11 mouse cellular contexts compared by ENCODE assay signal in genomic region chr15:99083867-99084557, GRCm38 (mm10). TPM values are rescaled to one million over a fixed set of nuclear protein-coding genes. Genes with fewer than 3 reads are reported as not detected.
A peak's percentile ranks its signal among the peaks of the same experiment; 100 is the strongest.
DNase-seq lines count a peak whose midpoint lies in the region; ATAC-seq and TF ChIP-seq lines count a peak whose summit lies in the region.
"Had no signal": no experiment of that assay in that cellular context is flagged by ENCODE, and none has a peak within 500 bp of the region (broad histone marks: within the 10 kb centered on the region; RNA-seq: fewer than 3 reads in every experiment).

No protein-coding gene starts in this region.

- intact Hi-C loops in heart, postnatal 25 days (cut with DNase I): loop anchor here (2.0 to 5.0 kb wide), 3 partner anchors 57 to 183 kb away; no protein-coding TSS in a partner anchor

- no peaks in the 10 kb centered on the region for H3K9me3 ChIP-seq in heart, embryonic 13.5 days
- no peaks in the 10 kb centered on the region for H3K9me3 ChIP-seq in stomach, embryonic 14.5 days (ENCODE audit: control insufficient read depth, low read depth, low read length)
- H3K9me3 ChIP-seq in stomach, postnatal 0 days (ENCODE audit: control insufficient read depth, low read length): no peaks in the 10 kb centered on the region

- peaks cover 22% of the 10 kb centered on the region for H3K4me1 ChIP-seq in heart, embryonic 13.5 days
- peaks cover 8% of the 10 kb centered on the region for H3K4me1 ChIP-seq in stomach, embryonic 14.5 days (ENCODE audit: control insufficient read depth, insufficient read depth, low read length)
- no peaks in the 10 kb centered on the region for H3K4me1 ChIP-seq in stomach, postnatal 0 days (replicated peaks; ENCODE audit: control insufficient read depth, insufficient read depth)
- H3K4me1 ChIP-seq in thymus, adult 2 months (replicated peaks; ENCODE audit: control insufficient read depth, insufficient read depth, low read length): no peaks in the 10 kb centered on the region

- DNase-seq in heart, postnatal 25 days (ENCODE audit: low spot score): no peak
- DNase-seq in stomach, postnatal 0 days (ENCODE audit: low spot score): no peak
- peak; percentile 55 for DNase-seq in kidney, postnatal 14 days
- no peak for DNase-seq in thymus, adult 2 months
- DNase-seq in thymus, postnatal 4 days: no peak
- DNase-seq in adrenal gland, adult 2 months: no peak
- DNase-seq: adrenal gland, adult 8-10 months; layer of hippocampus, adult 9-11 months had no signal

- no peak for TF ChIP-seq POLR2A in thymus, adult 2 months (IDR thresholded peaks at IDR 0.05; ENCODE audit: control insufficient read depth, extremely low read depth, insufficient read depth, low read length, poor library complexity)

- H3K36me3 ChIP-seq in heart, embryonic 13.5 days: peaks cover 39% of the 10 kb centered on the region
- H3K36me3 ChIP-seq in stomach, embryonic 14.5 days (ENCODE audit: control insufficient read depth, insufficient read depth, low read length): peaks cover 21% of the 10 kb centered on the region
- no peaks in the 10 kb centered on the region; the same call in 1 of the 2 replicates for H3K36me3 ChIP-seq in stomach, postnatal 0 days (ENCODE audit: control insufficient read depth, insufficient read depth, low read length)
- peaks cover 9% of the 10 kb centered on the region; the same call in 1 of the 2 replicates for H3K36me3 ChIP-seq in thymus, adult 2 months (ENCODE audit: control insufficient read depth, insufficient read depth, low read length)

- TF ChIP-seq CTCF in stomach, postnatal 0 days (IDR thresholded peaks at IDR 0.05; ENCODE audit: low read depth): no peak
- TF ChIP-seq CTCF in thymus, adult 2 months (IDR thresholded peaks at IDR 0.05; ENCODE audit: borderline replicate concordance, control insufficient read depth, extremely low read depth, insufficient read depth, low read length, poor library complexity): no peak

- 9% methylated on average over 11 of the region's 11 CpGs for WGBS in heart, embryonic 13.5 days
- WGBS in stomach, embryonic 14.5 days: 12% methylated on average over 11 of the region's 11 CpGs
- 17% methylated on average over 11 of the region's 11 CpGs for WGBS in stomach, postnatal 0 days
- 24% methylated on average over 11 of the region's 11 CpGs for WGBS in thymus, adult 2 months

- no peak overlapping the region for H3K27ac ChIP-seq in heart, embryonic 13.5 days (replicated peaks)
- no peak overlapping the region for H3K27ac ChIP-seq in stomach, embryonic 14.5 days (ENCODE audit: low read length)
- no peak overlapping the region for H3K27ac ChIP-seq in stomach, postnatal 0 days (replicated peaks)
- no peak overlapping the region for H3K27ac ChIP-seq in thymus, adult 2 months (ENCODE audit: control insufficient read depth, insufficient read depth, low read length)

- ATAC-seq in heart, embryonic 13.5 days (ENCODE audit: extremely low read depth, insufficient number of reproducible peaks, low FRiP score, low TSS enrichment): no peak
- ATAC-seq in stomach, embryonic 14.5 days (ENCODE audit: insufficient number of reproducible peaks, insufficient read depth, low FRiP score, low read depth): no peak; the same call in 1 of the 2 replicates
- no peak for ATAC-seq in stomach, postnatal 0 days (ENCODE audit: low FRiP score, low TSS enrichment)

- H3K27me3 ChIP-seq in heart, embryonic 13.5 days (replicated peaks): peaks cover 64% of the 10 kb centered on the region
- peaks cover 38% of the 10 kb centered on the region for H3K27me3 ChIP-seq in stomach, embryonic 14.5 days (ENCODE audit: control insufficient read depth, insufficient read depth, low read length)
- H3K27me3 ChIP-seq in stomach, postnatal 0 days (ENCODE audit: control insufficient read depth, insufficient read depth, low read length): peaks cover 16% of the 10 kb centered on the region; the same call in 1 of the 2 replicates
- peaks cover 8% of the 10 kb centered on the region; the same call in 1 of the 2 replicates for H3K27me3 ChIP-seq in thymus, adult 2 months (ENCODE audit: control insufficient read depth, insufficient read depth, low read length)

- peak overlapping the region; percentile 41 for H3K4me2 ChIP-seq in heart, embryonic 13.5 days
- H3K4me2 ChIP-seq in stomach, embryonic 14.5 days (replicated peaks; ENCODE audit: low read depth, low read length): 0 out of 2 replicates have a peak overlapping the region, but pooled peaks have one; percentile 10
- no peak overlapping the region for H3K4me2 ChIP-seq in stomach, postnatal 0 days (replicated peaks; ENCODE audit: low read depth)

- TF ChIP-seq EP300 in stomach, postnatal 0 days (optimal IDR thresholded peaks at IDR 0.05): no peak

- peak overlapping the region; percentile 64 for H3K9ac ChIP-seq in heart, embryonic 13.5 days
- H3K9ac ChIP-seq in stomach, embryonic 14.5 days (replicated peaks; ENCODE audit: low read depth, low read length): no peak overlapping the region
- H3K9ac ChIP-seq in stomach, postnatal 0 days (ENCODE audit: low read length): no peak overlapping the region

- H3K4me3 ChIP-seq in heart, embryonic 13.5 days: peak overlapping the region; percentile 21; the same call in 1 of the 2 replicates
- H3K4me3 ChIP-seq in stomach, embryonic 14.5 days (ENCODE audit: low read depth, low read length): no peak overlapping the region
- H3K4me3 ChIP-seq in stomach, postnatal 0 days (ENCODE audit: low read depth, low read length): no peak overlapping the region
- no peak overlapping the region for H3K4me3 ChIP-seq in thymus, adult 2 months (ENCODE audit: control insufficient read depth, insufficient read depth, low read length)
- H3K4me3 ChIP-seq: megakaryocyte, embryonic 14.5 days had no signal

RNA-seq across cellular contexts. Expression of gene C1ql4, which starts 3.6 kb away (rescaled TPM):
- 0.16 and 0.25 TPM in 2 replicates for polyA plus RNA-seq in heart, embryonic 13.5 days (2015; fragmentation: Nextera tagmentation; extraction: Ambion mirVana)
- not detected for total RNA-seq in heart, postnatal 25 days (2021)
- 0.22 TPM in 1 of 2 replicates, not detected in the other for polyA plus RNA-seq in stomach, embryonic 14.5 days (2014; fragmentation: Nextera tagmentation; extraction: Ambion mirVana)
- not detected in 2 replicates for polyA plus RNA-seq in stomach, postnatal 0 days (2015; fragmentation: Nextera tagmentation; extraction: Ambion mirVana)
- 0.08 and 0.27 TPM in 2 replicates for polyA plus RNA-seq in thymus, adult 2 months (2012; rRNA removed)
- total RNA-seq in adrenal gland, adult 2 months (2021): not detected
- polyA plus RNA-seq in adrenal gland, adult 2 months (2012; rRNA removed): not detected in 2 replicates
- total RNA-seq: adrenal gland, adult 8-10 months had no signal

RNA-seq across cellular contexts. Expression of gene Dnajc22, which starts 9.0 kb away (rescaled TPM):
- 1.0 and 1.8 TPM in 2 replicates for polyA plus RNA-seq in heart, embryonic 13.5 days (2015; fragmentation: Nextera tagmentation; extraction: Ambion mirVana)
- total RNA-seq in heart, postnatal 25 days (2021): under 1 TPM; 0.16 to 0.45 TPM
- polyA plus RNA-seq in stomach, embryonic 14.5 days (2014; fragmentation: Nextera tagmentation; extraction: Ambion mirVana): 9.3 and 11.0 TPM in 2 replicates
- 13.5 and 14.4 TPM in 2 replicates for polyA plus RNA-seq in stomach, postnatal 0 days (2015; fragmentation: Nextera tagmentation; extraction: Ambion mirVana)
- polyA plus RNA-seq in thymus, adult 2 months (2012; rRNA removed): 0.39 and 0.46 TPM in 2 replicates
- total RNA-seq in adrenal gland, adult 2 months (2021): 1 to 10 TPM; 3.2 to 4.4 TPM
- polyA plus RNA-seq in adrenal gland, adult 2 months (2012; rRNA removed): 0.29 and 0.31 TPM in 2 replicates

RNA-seq across cellular contexts. Expression of gene Troap, which starts 9.6 kb away (rescaled TPM):
- polyA plus RNA-seq in heart, embryonic 13.5 days (2015; fragmentation: Nextera tagmentation; extraction: Ambion mirVana): 27.1 and 27.8 TPM in 2 replicates
- under 1 TPM; 0.13 to 0.67 TPM for total RNA-seq in heart, postnatal 25 days (2021)
- 22.7 and 24.6 TPM in 2 replicates for polyA plus RNA-seq in stomach, embryonic 14.5 days (2014; fragmentation: Nextera tagmentation; extraction: Ambion mirVana)
- 5.1 and 7.1 TPM in 2 replicates for polyA plus RNA-seq in stomach, postnatal 0 days (2015; fragmentation: Nextera tagmentation; extraction: Ambion mirVana)
- 40.8 and 57.0 TPM in 2 replicates for polyA plus RNA-seq in thymus, adult 2 months (2012; rRNA removed)
- total RNA-seq in adrenal gland, adult 2 months (2021): under 1 TPM; 0.73 to 0.78 TPM
- 2.8 and 5.2 TPM in 2 replicates for polyA plus RNA-seq in adrenal gland, adult 2 months (2012; rRNA removed)

RNA-seq across cellular contexts. Expression of gene Prph, which starts 29.0 kb away (rescaled TPM):
- polyA plus RNA-seq in heart, embryonic 13.5 days (2015; fragmentation: Nextera tagmentation; extraction: Ambion mirVana): 0.56 and 1.7 TPM in 2 replicates
- under 1 TPM; 0.14 to 0.42 TPM for total RNA-seq in heart, postnatal 25 days (2021)
- 31.1 and 38.9 TPM in 2 replicates for polyA plus RNA-seq in stomach, embryonic 14.5 days (2014; fragmentation: Nextera tagmentation; extraction: Ambion mirVana)
- polyA plus RNA-seq in stomach, postnatal 0 days (2015; fragmentation: Nextera tagmentation; extraction: Ambion mirVana): 25.7 and 28.6 TPM in 2 replicates
- polyA plus RNA-seq in thymus, adult 2 months (2012; rRNA removed): 1.9 and 2.3 TPM in 2 replicates
- total RNA-seq in adrenal gland, adult 2 months (2021): under 1 TPM; 0.43 to 0.86 TPM
- 2.4 and 8.5 TPM in 2 replicates for polyA plus RNA-seq in adrenal gland, adult 2 months (2012; rRNA removed)

RNA-seq across cellular contexts. Expression of gene Spats2, which starts 41.7 kb away (rescaled TPM):
- polyA plus RNA-seq in heart, embryonic 13.5 days (2015; fragmentation: Nextera tagmentation; extraction: Ambion mirVana): 31.8 and 34.5 TPM in 2 replicates
- total RNA-seq in heart, postnatal 25 days (2021): 1 to 10 TPM; 7.7 to 7.9 TPM
- polyA plus RNA-seq in stomach, embryonic 14.5 days (2014; fragmentation: Nextera tagmentation; extraction: Ambion mirVana): 34.2 and 35.5 TPM in 2 replicates
- polyA plus RNA-seq in stomach, postnatal 0 days (2015; fragmentation: Nextera tagmentation; extraction: Ambion mirVana): 13.7 and 13.9 TPM in 2 replicates
- polyA plus RNA-seq in thymus, adult 2 months (2012; rRNA removed): 11.8 and 12.2 TPM in 2 replicates
- total RNA-seq in adrenal gland, adult 2 months (2021): 10 to 100 TPM; 14.0 to 15.6 TPM
- 5.6 and 7.6 TPM in 2 replicates for polyA plus RNA-seq in adrenal gland, adult 2 months (2012; rRNA removed)
